ENCODE assay signal across 18 mouse cellular contexts in genomic region chr14:57639153-57639552, GRCm38 (mm10). TPM values are rescaled to one million over a fixed set of nuclear protein-coding genes. Genes with fewer than 3 reads are reported as not detected.
DNase-seq lines count a peak whose midpoint lies in the region; ATAC-seq and TF ChIP-seq lines count a peak whose summit lies in the region.
"Had no signal": no experiment of that assay in that cellular context is flagged by ENCODE, and none has a peak within 500 bp of the region (broad histone marks: within the 10 kb centered on the region; RNA-seq: fewer than 3 reads in every experiment).

No protein-coding gene starts in this region.

- H3K79me2 ChIP-seq in heart, adult 2 months (replicated peaks; ENCODE audit: control insufficient read depth, insufficient read depth, low read length), result no peaks in the 10 kb centered on the region

- no peak overlapping the region for H3K4me3 ChIP-seq in heart, adult 2 months
- H3K4me3 ChIP-seq in lung, embryonic 16.5 days (ENCODE audit: low read length), result no peak overlapping the region
- no peak overlapping the region for H3K4me3 ChIP-seq in heart, postnatal 0 days (ENCODE audit: low read depth, low read length)
- no peak overlapping the region for H3K4me3 ChIP-seq in stomach, postnatal 0 days (ENCODE audit: low read depth, low read length)
- H3K4me3 ChIP-seq in intestine, embryonic 15.5 days (replicated peaks), result no peak overlapping the region
- H3K4me3 ChIP-seq: erythroblast, embryonic 14.5 days; forebrain, embryonic 15.5 days; layer of hippocampus, adult 2 months had no signal

- 76% methylated on average over 3 of the region's 3 CpGs for WGBS in heart, adult 2 months
- 77% methylated on average over 3 of the region's 3 CpGs for WGBS in lung, embryonic 16.5 days
- 81% methylated on average over 3 of the region's 3 CpGs for WGBS in heart, postnatal 0 days
- 75% methylated on average over 3 of the region's 3 CpGs for WGBS in stomach, postnatal 0 days
- WGBS in intestine, embryonic 15.5 days, result 86% methylated on average over 3 of the region's 3 CpGs

- intact Hi-C loops in heart, adult 2 months (cut with DNase I), result no loop called here

- 0 out of 2 replicates have a peak, but pooled peaks have one; percentile 67 for ATAC-seq in lung, embryonic 16.5 days (ENCODE audit: low read depth)
- no peak for ATAC-seq in heart, postnatal 0 days (ENCODE audit: insufficient read depth, low read depth)
- peak; percentile 61; the same call in 1 of the 2 replicates for ATAC-seq in stomach, postnatal 0 days (ENCODE audit: low FRiP score, low TSS enrichment)
- ATAC-seq in intestine, embryonic 15.5 days, result no peak
- ATAC-seq: activated CD4-positive, CD25-positive, alpha-beta regulatory T cell, adult 4 months; forebrain, embryonic 15.5 days; Patski had no signal

- no peak overlapping the region for H3K4me2 ChIP-seq in lung, embryonic 16.5 days (ENCODE audit: low read depth, low read length)
- no peak overlapping the region for H3K4me2 ChIP-seq in heart, postnatal 0 days (ENCODE audit: low read depth, low read length)
- H3K4me2 ChIP-seq in stomach, postnatal 0 days (replicated peaks; ENCODE audit: low read depth), result no peak overlapping the region
- H3K4me2 ChIP-seq in intestine, embryonic 15.5 days (replicated peaks), result no peak overlapping the region
- H3K4me2 ChIP-seq: forebrain, embryonic 15.5 days had no signal

- no peaks in the 10 kb centered on the region; the same call in 1 of the 2 replicates for H3K36me3 ChIP-seq in heart, adult 2 months (ENCODE audit: control insufficient read depth, insufficient read depth, low read length)
- H3K36me3 ChIP-seq in lung, embryonic 16.5 days (ENCODE audit: control insufficient read depth, insufficient read depth, low read length), result no peaks in the 10 kb centered on the region
- H3K36me3 ChIP-seq in heart, postnatal 0 days (replicated peaks; ENCODE audit: control insufficient read depth, insufficient read depth, low read length), result peaks cover 11% of the 10 kb centered on the region; the same call in 1 of the 2 replicates
- H3K36me3 ChIP-seq in stomach, postnatal 0 days (ENCODE audit: control insufficient read depth, insufficient read depth, low read length), result no peaks in the 10 kb centered on the region
- H3K36me3 ChIP-seq in intestine, embryonic 15.5 days, result peaks cover 3% of the 10 kb centered on the region; the same call in 1 of the 2 replicates

- no peak for TF ChIP-seq EP300 in heart, adult 2 months (IDR thresholded peaks at IDR 0.05; ENCODE audit: insufficient read depth, low read depth, low read length)
- no peak for TF ChIP-seq EP300 in heart, postnatal 0 days (IDR thresholded peaks at IDR 0.05; ENCODE audit: low read depth)
- no peak for TF ChIP-seq EP300 in stomach, postnatal 0 days (optimal IDR thresholded peaks at IDR 0.05)

- no peak for TF ChIP-seq POLR2A in heart, adult 2 months (IDR thresholded peaks at IDR 0.05; ENCODE audit: insufficient read depth, low read depth, low read length)

- no peaks in the 10 kb centered on the region; the same call in none of the 2 replicates for H3K4me1 ChIP-seq in heart, adult 2 months (ENCODE audit: control insufficient read depth, insufficient read depth, low read length)
- no peaks in the 10 kb centered on the region for H3K4me1 ChIP-seq in lung, embryonic 16.5 days (replicated peaks; ENCODE audit: control insufficient read depth, insufficient read depth, low read length)
- peaks cover 13% of the 10 kb centered on the region; the same call in 1 of the 2 replicates for H3K4me1 ChIP-seq in heart, postnatal 0 days (ENCODE audit: control insufficient read depth, insufficient read depth)
- H3K4me1 ChIP-seq in stomach, postnatal 0 days (replicated peaks; ENCODE audit: control insufficient read depth, insufficient read depth), result no peaks in the 10 kb centered on the region
- no peaks in the 10 kb centered on the region for H3K4me1 ChIP-seq in intestine, embryonic 15.5 days (replicated peaks)
- H3K4me1 ChIP-seq: forebrain, embryonic 15.5 days had no signal

- TF ChIP-seq CTCF in heart, adult 2 months (IDR thresholded peaks at IDR 0.05), result no peak
- no peak for TF ChIP-seq CTCF in heart, postnatal 0 days (IDR thresholded peaks at IDR 0.05; ENCODE audit: low read depth)
- TF ChIP-seq CTCF in stomach, postnatal 0 days (IDR thresholded peaks at IDR 0.05; ENCODE audit: low read depth), result no peak

- peak; percentile 17 to 52 for DNase-seq in heart, adult 9 months (ENCODE audit: low spot score in 2 of 2)
- DNase-seq in heart, adult 2 months, result no peak
- no peak for DNase-seq in lung, postnatal 10 days
- DNase-seq in heart, postnatal 0 days (ENCODE audit: low spot score), result peak; percentile 41
- no peak for DNase-seq in stomach, postnatal 0 days (ENCODE audit: low spot score)
- DNase-seq: adrenal gland, postnatal 36 days; cerebellum, adult 2 months; gastrocnemius, postnatal 36 days; kidney, adult 9 months; midbrain, embryonic 14.5 days; thymus, postnatal 14 days had no signal

- no peaks in the 10 kb centered on the region for H3K9me3 ChIP-seq in lung, embryonic 16.5 days (ENCODE audit: control insufficient read depth, low read length)
- H3K9me3 ChIP-seq in heart, postnatal 0 days (replicated peaks; ENCODE audit: control insufficient read depth, low read length), result no peaks in the 10 kb centered on the region
- no peaks in the 10 kb centered on the region for H3K9me3 ChIP-seq in stomach, postnatal 0 days (ENCODE audit: control insufficient read depth, low read length)
- no peaks in the 10 kb centered on the region for H3K9me3 ChIP-seq in intestine, embryonic 15.5 days
- H3K9me3 ChIP-seq: forebrain, embryonic 15.5 days had no signal

- no peak overlapping the region for H3K9ac ChIP-seq in heart, adult 2 months (ENCODE audit: low read depth, low read length)
- no peak overlapping the region for H3K9ac ChIP-seq in lung, embryonic 16.5 days (ENCODE audit: low read length)
- H3K9ac ChIP-seq in heart, postnatal 0 days (replicated peaks; ENCODE audit: low read depth, low read length), result no peak overlapping the region
- no peak overlapping the region for H3K9ac ChIP-seq in stomach, postnatal 0 days (ENCODE audit: low read length)
- H3K9ac ChIP-seq in intestine, embryonic 15.5 days, result no peak overlapping the region
- H3K9ac ChIP-seq: forebrain, embryonic 15.5 days had no signal

- H3K27ac ChIP-seq in heart, adult 2 months, result no peak overlapping the region
- no peak overlapping the region for H3K27ac ChIP-seq in lung, embryonic 16.5 days (ENCODE audit: low read length)
- H3K27ac ChIP-seq in heart, postnatal 0 days (ENCODE audit: low read depth), result no peak overlapping the region
- no peak overlapping the region for H3K27ac ChIP-seq in stomach, postnatal 0 days (replicated peaks)
- H3K27ac ChIP-seq in intestine, embryonic 15.5 days, result no peak overlapping the region
- H3K27ac ChIP-seq: forebrain, embryonic 15.5 days; layer of hippocampus, adult 2 months had no signal

- no peaks in the 10 kb centered on the region for H3K27me3 ChIP-seq in heart, adult 2 months (ENCODE audit: control insufficient read depth, insufficient read depth, low read length)
- no peaks in the 10 kb centered on the region for H3K27me3 ChIP-seq in lung, embryonic 16.5 days (ENCODE audit: control insufficient read depth, insufficient read depth, low read depth, low read length)
- H3K27me3 ChIP-seq in heart, postnatal 0 days (ENCODE audit: control insufficient read depth, insufficient read depth, low read length), result no peaks in the 10 kb centered on the region
- H3K27me3 ChIP-seq in stomach, postnatal 0 days (ENCODE audit: control insufficient read depth, insufficient read depth, low read length), result no peaks in the 10 kb centered on the region
- no peaks in the 10 kb centered on the region for H3K27me3 ChIP-seq in intestine, embryonic 15.5 days (replicated peaks)
- H3K27me3 ChIP-seq: forebrain, embryonic 15.5 days; Patski had no signal

RNA-seq across cellular contexts. Expression of gene Xpo4, which starts 26.1 kb away (rescaled TPM):
- total RNA-seq in heart, adult 2 months (2021), result 10 to 100 TPM; 10.9 to 12.7 TPM
- polyA plus RNA-seq in heart, adult 2 months (2012; rRNA removed), result 2.8 and 6.4 TPM in 2 replicates
- 19.7 and 19.8 TPM in 2 replicates for polyA plus RNA-seq in lung, embryonic 16.5 days (2015; fragmentation: Nextera tagmentation; extraction: Ambion mirVana)
- total RNA-seq in heart, postnatal 0 days (2014; rRNA removed; ENCODE audit: low replicate concordance), result 10.9 and 26.0 TPM in 2 replicates
- 5.1 and 6.5 TPM in 2 replicates for polyA plus RNA-seq in heart, postnatal 0 days (2015; fragmentation: Nextera tagmentation; extraction: Ambion mirVana)
- 6.8 and 7.9 TPM in 2 replicates for polyA plus RNA-seq in stomach, postnatal 0 days (2015; fragmentation: Nextera tagmentation; extraction: Ambion mirVana)
- 22.2 and 23.4 TPM in 2 replicates for polyA plus RNA-seq in intestine, embryonic 15.5 days (2015; fragmentation: Nextera tagmentation; extraction: Ambion mirVana)

Comparison
In these comparisons a context has a peak if more than half of its experiments do, and no peak if none do; other contexts are left out.
1. DNase-seq: peak in heart, adult 9 months (2 of 2) and heart, postnatal 0 days (single experiment); none in heart, adult 2 months (0 of 2), lung, postnatal 10 days (single experiment) and stomach, postnatal 0 days (single experiment).
2. ATAC-seq: peak in lung, embryonic 16.5 days (single experiment) and stomach, postnatal 0 days (single experiment); none in heart, postnatal 0 days (single experiment) and intestine, embryonic 15.5 days (single experiment).